Mouse (Mus musculus): Measurements from ENCODE around the gene Gm42742.

DNA sequence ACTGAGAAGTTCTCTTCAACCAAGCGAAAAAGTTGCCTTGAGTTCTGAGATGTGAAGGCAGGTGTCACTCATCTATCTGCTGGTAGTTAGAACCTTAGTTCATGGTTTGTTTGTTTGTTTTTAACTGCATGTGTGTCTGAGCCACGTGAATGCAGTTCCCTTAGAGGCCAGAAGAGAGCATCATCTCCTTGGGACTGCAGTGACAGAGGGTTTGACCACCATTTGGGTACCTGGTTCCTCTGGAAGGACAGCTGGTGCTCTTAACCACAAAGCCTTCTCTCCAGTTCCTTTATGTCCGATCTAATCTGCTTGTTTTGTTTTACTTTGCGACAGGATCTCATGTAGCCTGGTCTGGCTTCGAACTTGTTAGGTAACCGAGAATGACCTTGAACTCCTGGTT, 44.6 kb upstream of the Gm42742 start:
- no peak for TF ChIP-seq TAL1 (IDR thresholded peaks at IDR 0.05; ENCODE audit: low read length)
- TF ChIP-seq GATA1 (IDR thresholded peaks at IDR 0.05; ENCODE audit: low read length) = no peak

Data from erythroblast, embryonic 14.5 days (primary cell).